Mouse (Mus musculus) hindbrain, embryonic 14.5 days (tissue): ENCODE measurements around the gene Hist1h4f. TPM values are rescaled to one million over a fixed set of nuclear protein-coding genes. Genes with fewer than 3 reads are reported as not detected.
"Not testable (repeated sequence)": the region's sequence is repeated elsewhere in the genome, so short reads cannot be mapped to it uniquely, and the experiment has no call there.

ENCODE experiments used
- ATAC-seq: fragments of 200-750 bp; cut with Nextera tagmentation; 2 replicates; pipeline ENCODE4 v1.8.0; 2017; ENCODE audit warnings: moderate number of reproducible peaks, mild to moderate bottlenecking, moderate TSS enrichment, moderate library complexity; ENCODE audit not compliant: low FRiP score
- DNase-seq: peaks from one replicate; pipeline ENCODE4 v3.0.0-alpha.2; 2015; ENCODE audit warnings: low spot score
- H3K27ac ChIP-seq: fragments of 300-500 bp; sonication (generic); 2 replicates; pipeline ENCODE4 v1.5.1; 2014; ENCODE audit warnings: mild to moderate bottlenecking, moderate library complexity
- H3K27me3 ChIP-seq: fragments of 300-500 bp; sonication (generic); 2 replicates; pipeline ENCODE4 v1.6.1; 2014; ENCODE audit warnings: mild to moderate bottlenecking, low read length, mixed read lengths; ENCODE audit not compliant: control insufficient read depth, insufficient read depth
- H3K36me3 ChIP-seq: fragments of 300-500 bp; sonication (generic); replicated peaks from 2 replicates; pipeline ENCODE4 v1.6.1; 2014; ENCODE audit not compliant: control insufficient read depth, insufficient read depth
- H3K4me1 ChIP-seq: fragments of 300-500 bp; sonication (generic); replicated peaks from 2 replicates; pipeline ENCODE4 v1.6.1; 2014; ENCODE audit warnings: antibody characterized with exemption, low read length, mixed read lengths; ENCODE audit not compliant: control insufficient read depth, insufficient read depth
- H3K4me2 ChIP-seq: fragments of 300-500 bp; sonication (generic); replicated peaks from 2 replicates; pipeline ENCODE4 v1.6.1; 2014; ENCODE audit warnings: mild to moderate bottlenecking, moderate library complexity
- H3K4me3 ChIP-seq: fragments of 300-500 bp; sonication (generic); replicated peaks from 2 replicates; pipeline ENCODE4 v1.5.1; 2014; ENCODE audit warnings: mild to moderate bottlenecking, low read length
- H3K9ac ChIP-seq: fragments of 300-500 bp; sonication (generic); 2 replicates; pipeline ENCODE4 v1.6.1; 2014
- H3K9me3 ChIP-seq: fragments of 300-500 bp; sonication (generic); 2 replicates; pipeline ENCODE4 v1.6.1; 2016; ENCODE audit warnings: low read length; ENCODE audit not compliant: control insufficient read depth
- WGBS: fragments of 180-500 bp; shearing (Covaris S2); extraction: QIAGEN DNeasy Blood & Tissue Kit; methylation state at CpG from one replicate; pipeline ENCODE4 v1.1.7; 2014; 5-methylcytosine and 5-hydroxymethylcytosine counted together
- polyA plus RNA-seq: library from polyadenylated mRNA; unstranded; fragments of >200 nt; fragmentation: Nextera tagmentation; extraction: Ambion mirVana; gene quantifications from 2 replicates; pipeline ENCODE4 v1.2.1, GENCODE M21; 2014

The Hist1h4f gene
- not detected in 2 replicates for polyA plus RNA-seq

- not testable (repeated sequence) for H3K27me3 ChIP-seq, H3K9me3 ChIP-seq, H3K36me3 ChIP-seq
- peak within 1 kb of the TSS; percentile 40 for H3K4me3 ChIP-seq
- H3K27ac ChIP-seq, result peak within 1 kb of the TSS; percentile 89
- ATAC-seq (peak; percentile 91), DNase-seq (peak; percentile 96)
- H3K4me1 ChIP-seq, result peaks cover 22% of the 10 kb centered on the region
- H3K4me2 ChIP-seq, result peak within 1 kb of the TSS; percentile 65
- H3K9ac ChIP-seq, result peak within 1 kb of the TSS; percentile 62
- WGBS, result under 1% methylated on average over 43 of the region's 47 CpGs
These were observed at the start of gene Hist1h4f for GRCm38 (mm10) chr13:23551146-23551834. TSS of gene Hist1h4f (minus strand) at chr13:23551648.

- DNase-seq (peak; percentile 85), ATAC-seq (no peak)
- Histone ChIP-seq H3K9me3 (no peaks in the 10 kb centered on the region), H3K36me3 (no peaks in the 10 kb centered on the region), H3K27me3 (no peaks in the 10 kb centered on the region), H3K4me3 (no peak overlapping the region), H3K4me2 (no peak overlapping the region), H3K9ac (no peak overlapping the region), H3K4me1 (no peaks in the 10 kb centered on the region), H3K27ac (no peak overlapping the region)
- WGBS, result 8% methylated on average over 9 of the region's 9 CpGs
These were observed 46.5 kb upstream of the Hist1h4f start for GRCm38 (mm10) chr13:23597957-23598356.

- Histone ChIP-seq H3K4me2 (no peak overlapping the region), H3K27ac (no peak overlapping the region), H3K4me1 (no peaks in the 10 kb centered on the region), H3K27me3 (no peaks in the 10 kb centered on the region), H3K9me3 (no peaks in the 10 kb centered on the region), H3K9ac (no peak overlapping the region), H3K36me3 (no peaks in the 10 kb centered on the region), H3K4me3 (no peak overlapping the region)
- ATAC-seq (no peak), DNase-seq (no peak)
- 87% methylated on average over 7 of the region's 7 CpGs for WGBS
These were observed 44.3 kb upstream of the Hist1h4f start for GRCm38 (mm10) chr13:23595622-23596372.

GRCm38 (mm10) chr13:23595185-23595584, 43.7 kb upstream of the Hist1h4f start:
- Histone ChIP-seq H3K4me1 (no peaks in the 10 kb centered on the region), H3K9me3 (no peaks in the 10 kb centered on the region), H3K4me2 (no peak overlapping the region), H3K27me3 (no peaks in the 10 kb centered on the region), H3K36me3 (no peaks in the 10 kb centered on the region), H3K9ac (no peak overlapping the region), H3K4me3 (no peak overlapping the region), H3K27ac (no peak overlapping the region)
- DNase-seq (no peak), ATAC-seq (no peak)
- 79% methylated on average over 2 of the region's 2 CpGs for WGBS

- H3K9ac ChIP-seq, result no peak overlapping the region
- 90% methylated on average over 5 of the region's 5 CpGs for WGBS
- no peak overlapping the region for H3K4me3 ChIP-seq
- no peaks in the 10 kb centered on the region for H3K9me3 ChIP-seq
- no peaks in the 10 kb centered on the region for H3K36me3 ChIP-seq
- no peak for ATAC-seq
- no peak overlapping the region for H3K27ac ChIP-seq
- DNase-seq, result no peak
- no peaks in the 10 kb centered on the region for H3K4me1 ChIP-seq
- H3K27me3 ChIP-seq, result no peaks in the 10 kb centered on the region
- no peak overlapping the region for H3K4me2 ChIP-seq
These were observed 41.8 kb upstream of the Hist1h4f start for GRCm38 (mm10) chr13:23593051-23593770.

- WGBS, result 83% methylated on average over 7 of the region's 7 CpGs
These were observed 41.2 kb upstream of the Hist1h4f start for GRCm38 (mm10) chr13:23592614-23593013.

GRCm38 (mm10) chr13:23591886-23592285, 40.4 kb upstream of the Hist1h4f start:
- not testable (repeated sequence) for DNase-seq, H3K36me3 ChIP-seq, H3K27ac ChIP-seq, H3K4me3 ChIP-seq, H3K9ac ChIP-seq, H3K9me3 ChIP-seq, ATAC-seq, H3K27me3 ChIP-seq, H3K4me1 ChIP-seq, H3K4me2 ChIP-seq
- 92% methylated on average over 7 of the region's 7 CpGs for WGBS

More at GRCm38 (mm10) chr13:23592614-23593013, 41.2 kb upstream of the Hist1h4f start:
- Histone ChIP-seq H3K27me3 (no peaks in the 10 kb centered on the region), H3K9me3 (no peaks in the 10 kb centered on the region), H3K4me1 (no peaks in the 10 kb centered on the region), H3K4me2 (no peak overlapping the region), H3K9ac (no peak overlapping the region), H3K4me3 (no peak overlapping the region), H3K27ac (no peak overlapping the region), H3K36me3 (no peaks in the 10 kb centered on the region)
- no peak for DNase-seq
- ATAC-seq, result no peak

GRCm38 (mm10) chr13:23591206-23591605, 39.8 kb upstream of the Hist1h4f start:
- H3K36me3 ChIP-seq, result no peaks in the 10 kb centered on the region
- DNase-seq (no peak), ATAC-seq (no peak)
- no peak overlapping the region for H3K27ac ChIP-seq
- no peak overlapping the region for H3K4me2 ChIP-seq
- peaks cover 10% of the 10 kb centered on the region for H3K4me1 ChIP-seq
- WGBS, result 94% methylated on average over 7 of the region's 7 CpGs
- no peak overlapping the region for H3K4me3 ChIP-seq
- H3K27me3 ChIP-seq, result no peaks in the 10 kb centered on the region
- H3K9me3 ChIP-seq, result no peaks in the 10 kb centered on the region
- no peak overlapping the region for H3K9ac ChIP-seq

GRCm38 (mm10) chr13:23586940-23587225, 35.4 kb upstream of the Hist1h4f start:
- WGBS, result 9% methylated on average over 1 of the region's 1 CpGs
- H3K9ac ChIP-seq, result peak overlapping the region; percentile 52
- 0 out of 2 replicates have a peak overlapping the region, but pooled peaks have one; percentile 47 for H3K4me3 ChIP-seq
- H3K4me2 ChIP-seq, result peak overlapping the region; percentile 95
- ATAC-seq (no peak), DNase-seq (no peak)
- no peaks in the 10 kb centered on the region for H3K9me3 ChIP-seq
- H3K27me3 ChIP-seq, result no peaks in the 10 kb centered on the region
- H3K27ac ChIP-seq, result 0 out of 2 replicates have a peak overlapping the region, but pooled peaks have one; percentile 81
- H3K4me1 ChIP-seq, result peaks cover 34% of the 10 kb centered on the region
- H3K36me3 ChIP-seq, result no peaks in the 10 kb centered on the region
